Mouse (Mus musculus) bone marrow macrophage, adult 2 months (primary cell): ENCODE results near the gene Macrod2.

ENCODE experiments used
- CTCF ChIP-seq: IDR thresholded peaks from 2 replicates; pipeline ENCODE4 v1.5.1; 2012; ENCODE audit warnings: low read depth, mild to moderate bottlenecking, low read length, moderate library complexity
- POLR2A ChIP-seq: IDR thresholded peaks from 2 replicates; pipeline ENCODE4 v1.6.1; 2012; ENCODE audit warnings: mild to moderate bottlenecking, low read depth, low read length, borderline replicate concordance

GRCm38 (mm10) chr2:141434731-141435570, 1039.8 kb downstream of the Macrod2 start:
- TF ChIP-seq CTCF (no peak), POLR2A (no peak)
